Mouse (Mus musculus) urinary bladder, postnatal 36 days (tissue): ENCODE results near the gene Tubg1.
"Not testable (repeated sequence)": the region's sequence is repeated elsewhere in the genome, so short reads cannot be mapped to it uniquely, and the experiment has no call there.

Experiments used
- DNase-seq, 2 experiments: peaks; one replicate each; pipeline ENCODE4 v3.0.0; 2022; ENCODE audit warnings: low spot score in 2 of 2, mixed read lengths in 1 of 2

Gene Tubg1

DNA sequence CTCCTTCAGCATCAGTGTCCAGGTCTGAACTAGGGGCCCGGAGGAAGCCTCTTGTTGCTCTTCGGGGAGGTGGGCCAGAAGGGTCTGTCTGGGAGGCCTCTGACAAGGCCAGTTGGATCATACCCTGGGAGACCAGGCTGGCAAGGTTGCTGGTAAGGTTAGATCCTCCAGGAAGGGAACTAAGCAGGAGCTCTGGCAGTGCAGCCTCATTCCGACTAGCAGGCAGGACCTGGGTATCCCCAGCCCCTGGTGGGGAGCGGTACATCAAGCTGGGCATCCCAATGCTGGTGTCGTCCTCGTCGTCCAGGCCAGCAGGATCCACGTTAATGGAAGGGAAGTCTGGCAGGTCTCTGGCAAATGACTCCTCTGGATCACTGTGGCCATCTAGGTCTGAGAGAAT lies 21.5 kb upstream of the Tubg1 start:
- DNase-seq = no peak

DNA sequence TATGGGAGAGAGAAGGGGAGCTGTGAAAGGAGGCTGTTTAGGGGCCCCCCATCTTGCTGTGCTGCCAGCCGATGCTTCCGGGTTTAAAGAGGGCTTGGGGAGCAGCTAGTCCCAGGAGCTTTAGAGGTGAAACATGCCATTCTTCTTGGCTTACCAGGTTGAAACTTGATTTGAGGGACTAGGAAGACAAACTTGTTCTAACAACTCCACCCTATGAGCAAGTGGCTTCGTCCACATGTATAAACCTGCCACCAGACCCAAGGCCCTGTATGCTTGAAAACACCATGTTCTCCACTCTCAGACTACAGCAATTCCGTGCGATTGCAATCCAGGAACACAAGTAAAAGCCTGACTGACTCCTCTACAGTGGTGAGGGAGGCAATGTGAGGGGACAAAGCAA lies 16.7 kb upstream of the Tubg1 start:
- peak in 1 of 2 experiments; percentile 31 for DNase-seq

DNA sequence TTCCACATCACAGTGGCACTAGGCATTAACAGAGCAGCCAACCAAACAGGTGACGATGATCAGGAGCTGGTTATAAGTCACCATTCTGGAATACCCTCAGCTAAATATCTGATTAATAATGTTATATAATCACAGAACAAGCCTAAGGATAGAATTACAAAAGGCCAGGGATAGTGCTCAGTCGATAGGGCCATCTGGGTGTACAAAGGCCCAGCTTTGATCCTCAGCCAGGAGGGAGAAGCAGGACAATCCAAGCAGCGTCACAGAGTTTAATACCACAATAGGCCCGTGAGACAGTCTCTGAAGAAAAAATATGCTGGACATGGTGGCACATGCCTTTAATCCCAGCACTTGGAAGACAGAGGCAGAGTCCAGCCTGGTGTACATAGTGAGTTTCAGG lies 10.4 kb upstream of the Tubg1 start:
- no peak for DNase-seq

DNA sequence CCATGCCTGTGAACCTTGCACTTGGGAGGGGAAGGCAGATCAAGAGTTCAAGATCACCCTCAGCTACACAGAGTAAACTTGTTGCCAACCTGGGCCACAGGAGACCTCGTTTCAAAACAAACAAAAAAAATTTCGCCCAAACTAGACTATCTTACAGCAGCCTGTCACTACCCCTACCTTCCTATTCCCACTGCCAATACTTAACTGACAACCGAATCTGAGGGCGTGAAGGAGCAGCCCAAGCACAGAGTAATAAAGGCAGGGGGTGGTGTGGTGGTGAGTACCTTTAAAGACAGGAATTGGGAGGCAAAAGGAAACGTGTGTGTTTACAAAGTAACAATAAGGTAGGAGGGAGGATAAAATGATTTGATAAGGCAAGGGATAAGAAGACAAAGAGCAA lies 9.0 kb upstream of the Tubg1 start:
- no peak for DNase-seq

DNA sequence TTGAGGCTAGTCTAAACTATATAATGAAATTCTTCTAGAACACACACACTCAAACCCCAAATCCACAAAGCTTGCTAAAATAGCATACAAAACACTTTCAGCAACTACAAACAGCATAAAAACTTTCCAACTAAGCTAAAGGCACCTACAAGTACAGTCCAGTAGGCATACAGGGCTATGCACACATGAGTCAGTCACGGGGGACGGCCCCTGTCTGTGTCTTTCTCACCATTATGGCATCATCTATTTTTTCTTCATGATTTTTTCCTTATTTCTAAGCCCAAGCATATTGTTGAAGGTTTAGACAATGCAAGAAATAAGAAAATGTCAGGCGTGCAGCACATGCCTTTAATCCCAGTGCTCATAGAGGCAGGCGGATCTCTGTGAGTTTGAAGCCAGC lies 8.6 kb upstream of the Tubg1 start:
- no peak for DNase-seq

DNA sequence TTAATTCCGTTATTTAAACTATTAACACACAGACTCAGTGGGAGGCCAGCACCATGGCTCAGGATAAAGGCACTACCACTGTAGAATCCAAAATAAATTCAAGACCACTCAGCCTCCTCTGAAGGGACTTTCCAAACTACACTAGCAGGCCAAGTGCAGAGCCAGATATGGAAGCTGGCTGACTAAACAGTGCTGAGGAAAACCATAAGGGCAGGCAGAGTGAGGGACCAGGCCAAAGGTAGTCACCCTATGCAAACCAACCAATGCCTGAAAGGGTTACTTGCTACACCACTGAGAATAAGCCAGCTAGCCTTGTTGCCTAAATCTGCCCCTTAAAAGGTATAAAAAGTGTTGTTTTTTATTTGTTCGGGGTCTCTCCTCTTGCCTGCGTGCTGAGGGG lies 7.6 kb upstream of the Tubg1 start:
- DNase-seq = no peak

DNA sequence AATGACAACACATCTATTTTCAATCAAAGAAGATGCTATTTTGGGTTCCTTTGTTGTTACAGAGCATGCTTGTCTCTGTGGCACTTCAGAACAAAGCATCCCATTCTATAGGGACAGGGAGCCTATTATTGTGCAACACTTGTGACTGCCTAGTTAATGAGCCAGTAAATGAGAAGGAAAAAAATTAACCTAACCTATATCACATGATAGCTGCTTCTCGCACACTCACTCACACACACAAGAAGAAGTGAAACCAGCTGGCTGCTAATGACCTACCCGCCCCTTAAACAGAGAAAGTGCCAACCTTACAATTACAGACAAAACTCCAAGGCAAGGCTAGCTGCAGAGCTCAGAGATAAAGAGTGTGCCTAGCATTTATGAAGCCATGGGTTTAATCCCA lies 4.2 kb upstream of the Tubg1 start:
- no peak for DNase-seq

DNA sequence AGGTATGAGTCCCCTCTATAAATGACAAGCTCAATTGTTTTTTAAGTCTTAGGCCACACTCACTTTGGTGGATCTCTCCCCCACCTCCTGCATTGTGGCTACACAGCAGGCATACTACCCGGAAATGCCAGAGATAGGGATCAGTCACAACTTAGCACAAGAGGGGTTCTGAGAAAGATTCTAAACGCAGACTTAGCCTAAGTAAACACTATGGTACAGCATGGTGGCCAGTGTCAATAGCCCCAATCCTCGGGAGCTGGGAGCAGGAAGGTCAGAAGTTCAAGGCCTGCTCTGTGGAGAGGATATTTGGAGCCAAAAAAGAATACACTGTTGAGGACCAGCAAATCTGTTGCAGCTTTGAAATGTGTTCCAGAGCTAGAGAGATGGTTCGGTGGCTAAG lies 1.6 kb upstream of the Tubg1 start:
- no peak for DNase-seq

DNA sequence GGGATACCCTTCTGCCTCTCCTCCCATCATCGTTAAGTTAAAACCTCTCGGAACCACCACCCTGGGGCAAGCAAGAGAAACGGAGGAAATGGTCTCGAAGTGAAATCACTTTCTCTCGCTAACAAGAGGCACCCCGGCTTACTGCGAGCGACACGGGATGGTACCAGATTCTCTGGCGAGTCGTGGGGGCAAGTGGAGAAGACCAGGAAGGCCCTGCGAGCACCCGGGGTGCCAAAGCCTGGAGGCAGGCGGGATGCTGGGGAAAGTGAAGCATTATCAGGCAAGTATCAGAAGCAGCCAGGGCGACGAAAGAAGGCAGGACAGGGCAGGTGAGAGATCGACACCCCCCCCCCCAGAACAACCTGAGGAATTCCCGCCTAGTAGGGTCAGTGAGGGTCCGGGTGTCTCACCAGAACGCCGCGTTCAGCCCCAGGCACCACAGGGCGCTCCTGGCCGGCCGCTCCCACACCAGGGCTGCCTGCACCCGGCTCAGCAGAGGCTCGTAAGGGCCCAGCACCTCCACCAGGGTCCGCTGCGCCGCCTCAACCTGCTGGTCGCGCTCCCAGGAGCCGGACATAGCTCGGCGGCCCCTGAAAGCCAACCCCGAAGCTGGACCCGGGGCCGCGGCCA lies 492 bp upstream of the Tubg1 start:
- DNase-seq = no peak

DNA sequence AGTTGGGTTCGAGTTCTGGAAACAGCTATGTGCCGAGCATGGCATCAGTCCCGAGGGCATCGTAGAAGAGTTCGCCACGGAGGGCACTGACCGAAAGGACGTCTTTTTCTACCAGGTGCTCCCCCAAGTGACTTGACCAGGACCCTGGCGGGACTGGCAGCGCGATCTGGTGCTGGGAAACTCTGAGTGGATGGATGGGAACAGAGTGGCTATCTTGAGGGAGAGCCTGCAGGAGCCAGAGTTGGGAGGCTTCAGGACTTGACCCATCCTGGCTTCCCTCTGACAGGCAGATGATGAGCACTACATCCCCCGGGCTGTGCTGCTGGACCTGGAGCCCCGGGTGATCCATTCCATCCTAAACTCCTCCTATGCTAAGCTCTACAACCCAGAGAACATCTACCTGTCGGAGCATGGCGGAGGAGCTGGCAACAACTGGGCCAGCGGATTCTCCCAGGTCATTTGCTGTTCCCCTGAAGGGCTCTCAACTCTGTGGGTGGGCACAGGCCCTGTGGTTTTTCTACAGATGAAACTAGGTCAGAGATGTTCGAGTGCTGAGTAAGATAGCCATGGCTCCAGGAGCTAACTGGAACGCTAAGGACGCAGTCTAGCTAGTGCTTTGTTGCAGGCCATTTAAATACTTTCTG lies 929 bp downstream of the Tubg1 start:
- no peak for DNase-seq

DNA sequence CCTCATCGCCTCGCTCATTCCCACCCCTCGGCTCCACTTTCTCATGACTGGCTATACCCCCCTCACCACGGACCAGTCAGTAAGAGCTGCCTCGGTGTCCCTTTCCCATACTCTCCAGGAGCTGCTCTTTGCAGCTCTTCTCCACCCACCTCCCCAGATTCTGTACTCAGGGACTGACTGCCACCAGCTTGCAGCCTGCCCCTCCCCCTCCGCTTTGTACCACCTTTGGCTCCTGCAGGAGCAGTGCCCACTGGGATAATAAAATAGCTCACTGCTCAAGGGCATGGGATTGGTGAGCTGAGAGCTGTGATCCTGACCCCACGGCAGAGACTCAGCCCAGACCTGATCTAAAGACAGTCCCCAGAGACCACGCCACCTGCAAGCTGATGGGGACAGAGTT lies 4.8 kb downstream of the Tubg1 start:
- not testable (repeated sequence) for DNase-seq

DNA sequence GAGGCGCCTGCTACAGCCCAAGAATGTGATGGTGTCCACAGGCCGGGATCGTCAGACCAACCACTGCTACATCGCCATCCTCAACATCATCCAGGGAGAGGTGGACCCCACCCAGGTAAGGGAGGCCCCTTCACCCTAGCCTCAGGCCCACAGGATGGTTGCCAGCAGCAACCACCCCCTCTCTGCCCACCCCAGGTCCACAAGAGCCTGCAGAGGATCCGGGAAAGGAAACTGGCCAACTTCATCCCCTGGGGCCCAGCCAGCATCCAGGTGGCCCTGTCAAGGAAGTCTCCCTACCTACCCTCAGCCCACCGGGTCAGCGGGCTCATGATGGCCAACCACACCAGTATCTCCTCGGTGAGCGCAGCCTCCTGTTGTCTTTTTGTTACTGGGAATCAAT lies 5.3 kb downstream of the Tubg1 start:
- not testable (repeated sequence) for DNase-seq

DNA sequence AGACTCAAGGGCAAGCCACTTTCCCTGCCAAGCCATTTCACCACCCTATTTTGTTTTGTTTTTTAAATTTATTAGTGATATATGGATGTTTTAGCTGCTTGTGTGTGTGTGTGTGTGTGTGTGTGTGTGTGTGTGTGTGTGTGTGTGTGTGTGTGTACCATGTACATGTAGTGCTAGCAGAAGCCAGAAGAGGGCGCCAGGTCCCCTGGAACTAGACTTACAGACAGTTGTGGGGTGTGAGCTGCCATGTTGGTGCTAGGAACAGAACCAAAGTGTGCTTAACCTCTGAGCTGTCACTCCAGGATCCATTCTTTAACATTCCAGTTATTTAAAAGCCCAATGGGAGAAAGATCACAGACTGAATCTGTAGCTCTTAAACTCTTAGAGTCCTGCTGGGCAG lies 7.3 kb downstream of the Tubg1 start:
- no peak for DNase-seq

DNA sequence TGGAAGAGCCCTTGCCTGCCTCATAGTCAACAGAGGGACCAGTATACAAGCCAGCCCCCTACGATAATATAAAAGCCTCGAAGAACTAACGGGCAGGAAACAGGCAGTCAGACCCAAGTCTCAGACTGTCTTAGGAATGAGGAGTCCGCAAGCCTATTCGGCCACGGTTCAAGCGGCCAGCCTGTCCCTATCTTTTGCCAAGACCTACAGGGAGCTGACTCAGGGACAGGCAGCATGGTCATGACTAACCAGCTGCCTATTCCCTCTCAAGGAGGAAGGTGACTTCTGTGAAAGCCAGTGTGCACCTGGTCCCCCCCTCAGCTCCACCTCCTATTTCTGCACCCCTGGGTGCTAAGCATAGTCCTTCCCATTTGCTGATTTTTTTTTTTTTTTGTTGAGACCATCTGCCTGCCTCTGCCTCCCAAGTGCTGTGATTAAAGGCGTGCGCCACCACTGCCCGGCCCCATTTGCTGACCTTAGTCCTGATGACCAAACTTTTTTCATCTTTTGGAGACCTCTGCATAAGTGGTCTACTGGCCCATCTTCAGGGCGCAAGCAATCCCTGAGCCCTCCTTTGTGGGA lies 9.3 kb downstream of the Tubg1 start:
- DNase-seq = no peak

DNA sequence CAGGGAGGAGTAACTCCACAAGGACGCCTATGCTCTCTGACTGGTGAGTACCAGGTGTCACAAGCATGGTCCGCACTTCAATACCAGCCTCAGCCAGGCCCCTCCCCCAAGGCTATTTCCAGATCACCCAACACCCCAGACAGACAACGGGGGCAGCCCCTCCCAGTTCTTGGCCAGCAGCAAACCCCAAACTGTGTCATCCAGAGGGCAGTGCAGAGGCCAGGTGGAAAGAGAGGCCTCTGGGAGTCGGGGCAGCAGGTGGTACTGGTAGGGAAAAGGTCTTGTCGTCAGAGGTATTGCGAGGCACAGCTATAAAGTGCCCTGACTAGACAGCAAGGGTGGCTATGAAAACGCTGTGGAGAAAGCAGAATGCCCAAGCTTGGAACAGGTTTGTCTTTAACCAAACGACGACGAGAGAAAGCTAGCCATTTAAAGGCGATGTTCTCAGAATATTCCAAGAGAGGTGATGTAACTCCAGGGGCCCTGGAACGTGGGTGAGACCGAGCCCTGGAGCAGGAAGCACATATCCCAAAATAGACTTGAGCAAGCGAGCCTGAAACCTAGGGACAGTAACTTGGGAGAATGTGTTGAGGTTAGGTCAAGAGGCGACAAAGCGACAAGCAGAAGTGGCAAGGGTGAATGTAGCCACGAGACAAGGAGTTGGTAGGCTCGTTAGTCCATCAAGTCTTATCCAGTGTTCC lies 10.5 kb downstream of the Tubg1 start:
- peak in 1 of 2 experiments; percentile 33 for DNase-seq

DNA sequence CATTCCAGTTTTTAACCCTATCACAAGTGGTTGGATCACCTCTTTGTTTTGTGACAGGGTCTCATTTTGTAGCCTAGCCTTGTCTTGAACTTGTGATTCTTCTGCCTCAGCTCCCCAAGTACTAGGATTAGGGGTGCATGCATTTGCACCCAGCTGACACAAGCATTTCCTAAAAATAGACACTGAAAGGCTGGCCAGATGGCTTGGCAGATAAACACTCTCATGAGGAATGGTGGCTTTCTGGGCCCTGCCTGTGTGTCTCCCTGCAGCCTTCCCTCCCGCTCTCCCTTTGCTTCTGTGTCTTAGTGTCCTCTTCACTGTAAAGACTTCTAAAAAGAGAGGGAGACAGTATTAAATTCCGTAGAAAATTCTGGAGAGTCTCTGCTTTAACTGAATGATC lies 11.4 kb downstream of the Tubg1 start:
- DNase-seq = no peak

DNA sequence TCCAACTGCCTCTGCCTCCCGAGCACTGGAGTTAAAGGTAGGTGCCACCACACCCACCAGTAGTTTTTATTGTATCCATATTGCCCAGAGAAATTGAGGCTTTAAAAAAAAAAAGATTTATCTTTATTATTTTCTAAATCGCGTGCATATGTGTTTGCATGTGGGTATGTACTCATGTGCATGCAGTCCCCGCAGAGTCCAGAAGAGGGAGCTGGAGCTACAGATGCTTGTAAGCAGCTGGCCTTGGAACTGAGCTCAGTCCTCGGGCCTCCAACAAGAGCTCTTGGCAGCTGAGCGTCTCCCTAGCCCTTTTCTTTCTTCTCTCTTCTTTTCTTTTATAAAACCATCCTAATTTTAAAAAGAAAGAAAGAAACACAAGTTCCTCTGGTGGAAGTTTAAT lies 12.0 kb downstream of the Tubg1 start:
- no peak for DNase-seq

DNA sequence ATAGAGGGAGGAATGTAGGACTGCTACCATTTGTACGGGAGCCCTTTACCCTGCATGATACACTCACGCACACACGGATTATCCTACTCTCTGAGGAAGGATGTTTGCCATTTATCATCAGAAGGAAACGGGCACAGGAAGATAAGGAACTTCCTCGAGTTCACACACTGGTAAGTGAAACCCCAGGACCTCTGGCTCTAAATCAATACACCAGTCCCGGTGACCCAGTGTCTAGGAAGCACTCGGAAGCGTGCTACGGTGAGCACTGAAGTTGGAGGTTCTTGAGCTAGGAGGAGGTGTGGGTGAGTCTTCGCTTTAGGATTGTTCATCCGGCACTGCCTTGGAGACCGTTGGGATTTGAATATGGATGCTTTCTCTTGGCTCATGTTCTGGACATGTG lies 13.3 kb downstream of the Tubg1 start:
- DNase-seq = no peak

DNA sequence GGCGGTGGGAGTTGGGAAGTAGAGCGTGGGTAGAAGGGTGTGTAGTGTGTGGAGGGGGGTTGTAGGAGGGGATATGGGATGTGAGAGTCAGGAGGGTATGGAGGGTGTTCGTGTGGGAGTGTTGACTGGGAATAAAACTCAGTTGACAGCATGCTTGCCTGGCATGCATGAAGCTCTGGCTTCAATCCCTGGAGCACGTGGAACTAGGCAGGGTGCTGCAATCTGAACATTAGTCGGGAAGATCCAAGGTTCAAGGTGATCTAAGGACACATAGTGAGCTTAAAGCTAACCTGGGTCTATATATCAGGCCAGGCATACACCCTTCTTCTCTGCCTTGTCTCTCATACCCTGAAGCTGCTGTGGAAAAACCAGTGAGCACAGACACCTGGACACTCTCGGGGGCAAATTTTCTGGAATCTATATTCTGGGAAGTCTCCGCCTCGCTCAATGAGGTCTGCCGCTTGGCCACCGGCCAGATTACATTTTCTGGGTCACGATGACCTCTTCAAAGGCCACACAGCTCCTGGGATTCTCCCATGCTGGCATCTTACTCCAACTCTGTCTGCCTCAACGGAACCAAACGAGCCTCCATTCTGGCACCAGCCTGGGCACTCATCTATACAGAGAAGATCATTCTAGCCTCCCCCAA lies 14.6 kb downstream of the Tubg1 start:
- DNase-seq = no peak

DNA sequence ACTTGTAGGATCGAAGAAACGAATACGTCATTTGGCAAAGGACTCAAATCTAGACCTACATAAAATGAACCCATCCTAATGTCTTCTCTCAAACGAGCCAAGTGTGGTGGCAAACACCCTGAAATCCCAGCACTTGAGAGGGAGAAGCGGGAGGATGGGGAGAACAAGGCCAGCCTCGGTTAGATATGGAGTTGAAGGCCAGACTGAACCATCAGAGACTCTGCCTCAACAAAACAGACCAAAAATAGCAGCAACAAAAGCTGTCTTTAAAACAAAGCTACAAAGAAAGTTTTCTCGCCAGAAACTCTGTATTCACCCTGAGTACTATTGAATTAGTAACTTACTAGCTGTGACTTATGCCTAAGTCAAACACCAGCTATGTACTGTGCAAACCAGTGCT lies 17.3 kb downstream of the Tubg1 start:
- DNase-seq = no peak

DNA sequence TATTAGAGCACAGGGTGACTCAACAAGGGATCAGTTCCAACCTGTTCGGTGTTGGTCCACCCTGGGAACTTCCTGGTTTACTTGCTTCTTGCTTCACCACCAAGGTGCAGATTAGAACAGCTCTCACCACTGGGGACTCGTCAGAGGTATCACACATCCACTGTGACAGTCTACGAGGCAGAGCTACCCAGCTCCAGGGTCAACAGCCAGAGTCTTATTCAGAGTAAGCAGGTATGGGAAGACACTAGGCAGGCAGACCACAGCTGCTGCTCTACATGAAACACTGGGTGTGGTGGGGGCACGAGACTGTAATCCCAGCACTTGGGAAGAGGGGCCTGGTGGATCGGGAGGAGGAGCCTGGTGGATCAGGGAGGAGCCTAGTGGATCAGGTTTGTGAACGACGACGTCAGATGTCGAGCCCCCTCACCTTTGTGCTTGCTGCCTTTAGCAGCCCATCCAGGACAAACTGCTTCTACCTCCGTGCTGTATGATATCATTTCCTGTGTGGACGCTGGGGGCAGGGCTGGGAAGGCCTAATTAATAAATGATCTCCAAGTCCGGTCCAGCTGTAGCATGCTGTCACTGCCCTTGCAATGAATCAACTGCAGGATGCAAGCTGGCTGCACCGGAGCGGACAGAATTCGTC lies 18.9 kb downstream of the Tubg1 start:
- peak in 1 of 2 experiments; percentile 62 for DNase-seq
